Mouse (Mus musculus): ENCODE measurements around the gene Sdhaf3.

Gene Sdhaf3

DNA sequence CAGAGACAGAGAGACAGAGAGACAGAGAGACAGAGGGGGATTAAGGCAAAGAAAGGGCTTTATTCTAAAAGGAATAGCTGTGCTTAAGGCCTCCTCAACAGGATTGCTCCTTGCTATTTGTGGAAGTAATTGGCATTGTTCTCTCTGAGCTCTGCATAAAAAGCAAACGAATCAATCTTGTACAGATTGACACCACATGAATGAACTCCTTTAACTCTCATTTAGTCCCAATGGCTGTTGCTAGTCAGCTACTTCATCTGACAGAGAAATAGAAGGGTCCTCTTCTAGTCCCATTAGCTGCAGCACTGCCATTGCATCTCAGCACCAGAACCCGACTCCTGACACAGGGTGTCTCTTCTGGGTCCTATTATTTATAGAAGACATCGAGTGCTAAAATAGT is 113.0 kb downstream of the Sdhaf3 start:
- no peak for DNase-seq (ENCODE audit: low spot score)

DNA sequence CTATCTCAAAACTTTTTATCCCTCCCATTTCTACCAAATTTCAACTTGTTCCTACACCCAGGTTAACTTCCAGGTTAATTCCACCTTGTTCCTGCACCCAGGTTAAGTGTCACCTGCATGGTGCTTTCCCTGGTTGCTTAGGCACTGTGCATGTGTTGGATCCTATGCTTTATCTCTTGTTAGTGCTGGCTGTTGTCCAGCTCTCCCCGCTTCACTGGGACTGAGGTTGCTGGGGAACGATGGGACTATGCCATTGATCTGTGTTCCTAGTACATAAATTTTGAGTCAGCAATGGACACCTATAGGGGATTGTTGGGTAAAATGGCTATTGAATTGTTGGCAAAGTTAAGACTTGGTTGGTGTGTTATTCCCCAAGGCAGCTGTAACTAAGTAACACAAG is 113.7 kb downstream of the Sdhaf3 start:
- no peak for DNase-seq (ENCODE audit: low spot score)

DNA sequence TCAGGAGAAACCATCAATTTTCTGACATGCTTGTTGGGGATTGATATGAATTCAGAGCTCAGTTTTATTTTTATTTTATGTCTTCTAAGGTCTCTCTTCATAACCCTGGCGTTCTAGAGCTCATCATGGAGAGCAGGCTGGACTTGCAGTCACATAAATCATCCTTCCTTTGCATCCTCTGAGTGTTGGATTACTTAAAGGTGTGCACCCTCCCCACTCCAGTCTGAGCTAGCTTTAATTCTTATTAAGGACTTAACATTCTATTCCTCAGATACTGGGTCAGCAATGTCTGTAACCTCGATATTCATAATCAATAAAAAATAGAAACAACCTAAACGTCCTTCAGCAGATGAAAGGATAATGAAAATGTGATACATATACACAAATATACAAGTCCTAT is 126.2 kb downstream of the Sdhaf3 start:
- DNase-seq (ENCODE audit: low spot score): no peak

DNA sequence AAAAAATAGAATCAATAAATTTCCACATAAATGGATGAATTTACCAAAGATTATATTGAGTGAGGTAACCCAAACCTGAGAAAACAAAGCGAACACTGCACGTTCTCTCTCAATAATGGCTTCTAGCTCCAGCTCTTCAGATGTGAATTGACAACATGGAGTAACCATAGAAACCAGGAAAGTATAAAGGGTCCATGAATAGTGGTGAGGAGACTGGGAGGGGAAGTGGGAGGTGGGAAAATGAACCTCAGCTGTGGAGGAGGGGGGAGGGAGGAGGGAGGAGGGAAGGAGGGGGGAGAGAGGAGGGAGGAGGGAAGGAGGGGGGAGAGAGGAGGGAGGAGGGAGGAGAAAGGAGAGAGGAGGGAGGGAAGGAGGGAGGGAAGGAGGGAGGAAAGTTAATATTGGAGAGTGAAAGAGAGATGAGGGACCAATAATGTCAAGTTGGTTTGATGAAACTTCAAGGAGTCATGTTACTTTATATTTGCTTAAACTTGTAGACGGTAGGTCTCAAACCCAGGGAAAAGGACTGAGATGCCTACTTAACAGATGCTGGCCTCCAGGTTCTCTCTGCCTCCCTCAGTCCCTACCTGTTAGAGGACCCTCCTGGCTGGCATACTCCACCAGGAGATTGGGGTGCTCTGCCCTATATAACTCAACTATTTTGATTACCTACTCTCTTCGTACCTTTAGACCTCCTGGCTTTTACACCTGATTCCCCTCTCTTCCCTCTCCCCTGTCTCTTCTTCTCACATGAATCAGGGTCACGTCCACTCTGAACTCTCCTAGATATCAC is 126.9 kb downstream of the Sdhaf3 start:
- DNase-seq (ENCODE audit: low spot score): no peak

DNA sequence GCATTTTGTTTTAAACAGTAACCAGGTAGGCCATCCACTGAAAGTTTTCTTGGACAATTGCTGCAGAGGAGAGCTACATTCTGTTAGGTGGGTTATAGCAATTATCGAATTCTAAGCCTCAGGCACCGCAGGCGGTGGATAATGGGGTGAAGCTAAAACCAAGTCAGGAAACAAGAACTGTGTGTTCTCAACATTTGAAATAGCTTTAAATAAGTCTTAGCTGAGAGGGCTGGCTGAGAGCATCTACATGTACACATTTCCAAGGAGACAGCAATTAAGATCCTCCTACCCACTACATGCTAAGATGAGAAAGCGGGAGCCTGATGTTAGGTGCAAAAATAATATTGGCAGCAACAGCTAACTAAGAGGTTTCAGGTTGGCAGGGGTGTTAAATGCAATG is 127.9 kb downstream of the Sdhaf3 start:
- no peak for DNase-seq (ENCODE audit: low spot score)

DNA sequence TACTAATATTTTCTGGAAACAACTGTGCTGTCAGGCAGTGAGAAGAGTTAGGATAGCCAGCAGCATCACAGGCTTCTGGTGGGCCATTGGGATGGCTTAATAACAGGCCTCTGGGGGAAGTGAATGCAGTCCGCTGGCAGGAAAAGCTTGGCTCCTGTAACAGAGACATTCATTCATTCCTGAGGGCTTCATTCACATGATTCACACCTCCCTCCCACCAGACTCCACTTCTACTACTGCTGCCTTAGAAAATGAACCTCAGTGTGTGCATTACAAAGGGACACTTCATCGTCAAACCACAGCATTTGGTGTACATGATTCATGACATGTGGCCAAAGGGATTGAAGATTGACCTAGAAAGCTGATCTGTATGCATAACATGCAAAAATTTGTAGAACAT is 128.6 kb downstream of the Sdhaf3 start:
- DNase-seq (ENCODE audit: low spot score): no peak

DNA sequence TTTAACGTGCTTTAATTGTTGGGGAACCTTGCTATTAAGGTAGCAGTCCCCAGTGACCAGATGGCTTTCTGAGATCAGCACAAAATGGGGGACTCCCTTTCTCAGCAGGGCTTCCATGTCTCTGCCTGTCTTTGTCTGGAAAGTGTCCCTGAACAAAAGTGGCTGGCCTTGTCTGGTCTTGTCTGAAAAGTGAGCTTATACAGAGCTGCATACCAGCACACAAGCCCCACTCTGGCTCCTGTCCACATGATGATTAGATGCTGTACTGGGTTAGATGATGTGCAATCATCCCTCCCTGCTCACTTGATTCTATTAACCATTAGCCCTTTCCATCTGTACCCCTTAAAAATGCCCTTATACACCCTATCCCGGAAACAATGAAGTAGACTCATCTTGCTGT is 129.7 kb downstream of the Sdhaf3 start:
- DNase-seq (ENCODE audit: low spot score): no peak

DNA sequence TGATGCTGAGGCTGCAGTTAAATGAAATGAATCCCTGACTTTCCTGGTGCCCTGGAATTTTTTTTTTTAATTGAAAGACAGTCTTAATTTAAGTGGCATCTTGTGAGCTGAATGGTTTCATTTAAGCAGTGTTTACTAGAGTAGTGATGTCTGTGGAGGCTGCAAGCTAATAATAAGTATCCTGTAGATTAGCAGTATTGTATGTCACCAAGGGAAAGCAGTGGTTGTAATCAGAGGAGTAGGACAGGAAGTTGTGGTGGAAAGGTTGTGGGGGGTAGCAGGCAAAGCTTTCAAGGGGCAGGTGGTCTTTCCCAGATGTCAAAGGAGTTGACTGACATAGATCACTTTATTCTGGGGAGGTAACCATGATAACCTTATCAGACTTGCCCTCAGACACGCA is 136.3 kb downstream of the Sdhaf3 start:
- DNase-seq (ENCODE audit: low spot score): no peak

Data from urinary bladder, postnatal 10 days (tissue).